9 mouse cellular contexts compared by ENCODE assay signal in the genomic region with DNA sequence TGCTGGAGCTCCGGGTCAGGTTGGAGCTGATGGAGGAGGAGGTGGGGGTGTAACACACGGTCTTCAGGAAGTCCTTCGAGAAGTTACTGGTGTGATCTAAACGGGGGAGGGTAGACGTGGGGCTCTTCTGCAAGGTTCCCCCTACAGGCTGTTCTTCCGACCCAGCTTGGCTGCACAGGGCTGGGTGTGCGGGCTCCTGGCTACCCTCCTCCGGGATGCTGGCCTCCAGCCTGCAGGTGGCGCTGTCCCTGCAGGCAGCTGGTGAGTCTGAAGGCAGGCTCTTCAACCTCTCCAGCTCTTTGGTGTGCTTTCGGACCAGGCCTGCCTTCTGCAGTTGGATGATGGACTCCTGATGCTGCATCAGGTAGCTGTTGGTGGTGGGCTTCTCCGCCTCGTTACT. TPM values are rescaled to one million over a fixed set of nuclear protein-coding genes. Genes with fewer than 3 reads are reported as not detected.
A peak's percentile ranks its signal among the peaks of the same experiment; 100 is the strongest.
DNase-seq lines count a peak whose midpoint lies in the region; ATAC-seq and TF ChIP-seq lines count a peak whose summit lies in the region.
"Had no signal": no experiment of that assay in that cellular context is flagged by ENCODE, and none has a peak within 500 bp of the region (broad histone marks: within the 10 kb centered on the region; RNA-seq: fewer than 3 reads in every experiment).

No protein-coding gene starts in this region.

- TF ChIP-seq EP300 in liver, postnatal 0 days (IDR thresholded peaks at IDR 0.05; ENCODE audit: low read depth): no peak

- 79% methylated on average over 12 of the region's 12 CpGs for WGBS in liver, postnatal 0 days (ENCODE audit: insufficient replicate concordance)

- H3K4me2 ChIP-seq in liver, postnatal 0 days (ENCODE audit: low read depth, low read length): no peak overlapping the region

- peak; percentile 67 for TF ChIP-seq CTCF in liver, postnatal 0 days (IDR thresholded peaks at IDR 0.05; ENCODE audit: low read depth)

- peak overlapping the region; percentile 63 to 64 for H3K4me3 ChIP-seq in ES-E14 (ENCODE audit: insufficient read depth in 1 of 2, low read depth in 1 of 2, low read length in 2 of 2, poor library complexity in 1 of 2, severe bottlenecking in 1 of 2)
- no peak overlapping the region for H3K4me3 ChIP-seq in liver, postnatal 0 days (ENCODE audit: low read depth, low read length)
- H3K4me3 ChIP-seq: myocyte had no signal

- H3K36me3 ChIP-seq in ES-E14 (ENCODE audit: control insufficient read depth, insufficient read depth, low read length, poor library complexity, severe bottlenecking): peaks cover 30% of the 10 kb centered on the region; the same call in 1 of the 2 replicates
- H3K36me3 ChIP-seq in liver, postnatal 0 days (replicated peaks; ENCODE audit: insufficient read depth, low read length): peaks cover 46% of the 10 kb centered on the region

- DNase-seq in heart, postnatal 4 days: peak; percentile 44
- no peak for DNase-seq in heart, adult 8-10 months (ENCODE audit: low spot score)
- DNase-seq in 3134 (ENCODE audit: extremely low read depth, insufficient read length, low spot score): peak; percentile 37
- peak; percentile 92 for DNase-seq in ES-E14 (ENCODE audit: low read depth, low spot score)
- DNase-seq in liver, postnatal 0 days: peak; percentile 61
- DNase-seq in frontal cortex, postnatal 25 days (ENCODE audit: low spot score in 2 of 2): no peak
- DNase-seq in spleen, postnatal 36 days (ENCODE audit: low spot score in 2 of 2): no peak
- no peak for DNase-seq in cerebellum, adult 8-10 months

- peak overlapping the region; percentile 75 for H3K9ac ChIP-seq in ES-E14 (ENCODE audit: insufficient read depth, low read depth, low read length, poor library complexity, severe bottlenecking)
- no peak overlapping the region for H3K9ac ChIP-seq in liver, postnatal 0 days (replicated peaks)

- no peak for ATAC-seq in liver, postnatal 0 days

- in situ Hi-C loops in ES-E14 (cut with MboI; ENCODE audit: low sequenced_read_pairs in 2 of 2, unreplicated experiment in 2 of 2): no loop called here

- no peak overlapping the region for H3K27ac ChIP-seq in ES-E14 (ENCODE audit: insufficient read depth, low read depth, low read length, poor library complexity, severe bottlenecking)
- no peak overlapping the region for H3K27ac ChIP-seq in liver, postnatal 0 days (ENCODE audit: low read depth)

- H3K4me1 ChIP-seq in ES-E14 (ENCODE audit: control insufficient read depth in 2 of 2, insufficient read depth in 2 of 2, low read length in 2 of 2, poor library complexity in 1 of 2): peaks cover 0 to 12% of the 10 kb centered on the region in 2 experiments; a peak in 1 of 4 replicates
- H3K4me1 ChIP-seq in liver, postnatal 0 days (ENCODE audit: insufficient read depth): peaks cover 2% of the 10 kb centered on the region; the same call in 1 of the 2 replicates

- H3K9me3 ChIP-seq in ES-E14 (ENCODE audit: control insufficient read depth, insufficient read depth, low read depth, low read length): no peaks in the 10 kb centered on the region
- no peaks in the 10 kb centered on the region for H3K9me3 ChIP-seq in liver, postnatal 0 days (ENCODE audit: low read length)

- H3K27me3 ChIP-seq in liver, postnatal 0 days (ENCODE audit: insufficient read depth, low read length): no peaks in the 10 kb centered on the region

TF ChIP-seq in ES-E14, 5 proteins besides CTCF, POLR2A, EP300 and RAD21:
- 0 out of 2 replicates have a peak, but pooled peaks have one; percentile 59 for TF ChIP-seq HCFC1 (IDR thresholded peaks at IDR 0.05; ENCODE audit: borderline replicate concordance, insufficient read depth, low read length)
- no peak for TF ChIP-seq CHD2 (IDR thresholded peaks at IDR 0.05; ENCODE audit: low read depth, low read length)

RNA-seq across cellular contexts. Expression of gene Coro1c, which starts 34.0 kb away (rescaled TPM):
- total RNA-seq in heart, postnatal 4 days (2021): 100 to 1,000 TPM in 1 of 2 experiments, 10 to 100 TPM in 1; 92.4 to 108 TPM
- total RNA-seq in heart, adult 8-10 months (2022): 10 to 100 TPM; 21.9 to 30.3 (median 23.7) TPM
- 150 TPM in 2 replicates for total RNA-seq in ES-E14 (2012; rRNA removed)
- polyA plus RNA-seq in liver, postnatal 0 days (2015; fragmentation: Nextera tagmentation; extraction: Ambion mirVana): 23.6 and 27.6 TPM in 2 replicates

RNA-seq across cellular contexts. Expression of gene Ssh1, which starts 51.1 kb away (rescaled TPM):
- 10 to 100 TPM; 24.0 to 25.0 TPM for total RNA-seq in heart, postnatal 4 days (2021)
- total RNA-seq in heart, adult 8-10 months (2022): 10 to 100 TPM; 12.3 to 16.8 (median 13.4) TPM
- total RNA-seq in ES-E14 (2012; rRNA removed): 11.8 and 13.4 TPM in 2 replicates
- 3.7 and 4.3 TPM in 2 replicates for polyA plus RNA-seq in liver, postnatal 0 days (2015; fragmentation: Nextera tagmentation; extraction: Ambion mirVana)

Comparison
In these comparisons a context has a peak if more than half of its experiments do, and no peak if none do; other contexts are left out.
1. DNase-seq: peak in heart, postnatal 4 days (single experiment), 3134 (single experiment), ES-E14 (single experiment) and liver, postnatal 0 days (single experiment); none in heart, adult 8-10 months (single experiment), frontal cortex, postnatal 25 days (0 of 2), spleen, postnatal 36 days (0 of 2) and cerebellum, adult 8-10 months (single experiment).